Mouse (Mus musculus): ENCODE measurements around the gene Slc12a5. TPM values are rescaled to one million over a fixed set of nuclear protein-coding genes. Genes with fewer than 3 reads are reported as not detected.

The Slc12a5 gene
- polyA plus RNA-seq, 1 experiment, result 1.9 TPM

DNA sequence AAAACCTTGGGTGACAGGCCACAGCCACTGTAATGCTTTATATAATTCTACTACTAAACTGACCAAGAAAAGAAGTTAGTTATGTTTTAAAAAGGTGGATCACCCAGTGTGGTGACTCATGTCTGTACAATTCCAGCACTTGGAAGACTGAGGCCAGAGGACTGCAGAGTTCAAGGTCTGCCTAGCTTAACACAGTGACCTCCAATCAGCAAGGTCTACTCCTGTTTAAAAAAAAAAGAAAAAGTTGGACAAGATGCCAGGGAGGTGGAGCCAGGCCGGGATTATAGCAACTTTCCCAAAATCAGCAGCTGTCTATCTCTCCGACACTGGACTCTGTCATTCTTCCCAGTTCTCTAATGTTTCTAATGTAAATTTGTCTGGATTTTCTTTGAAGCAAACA is 49.0 kb downstream of the Slc12a5 start:
- Histone ChIP-seq H3K27ac (ENCODE audit: insufficient read depth, low read length) (no peak overlapping the region), H3K27me3 (ENCODE audit: control insufficient read depth, insufficient read depth, low read length, poor library complexity, severe bottlenecking) (no peaks in the 10 kb centered on the region), H3K9me3 (replicated peaks; ENCODE audit: control insufficient read depth, insufficient read depth, low read length, poor library complexity, severe bottlenecking) (no peaks in the 10 kb centered on the region), H3K4me1 (ENCODE audit: control insufficient read depth, insufficient read depth, low read length) (no peaks in the 10 kb centered on the region), H3K4me3 (ENCODE audit: low read depth, low read length) (no peak overlapping the region), H3K36me3 (ENCODE audit: control insufficient read depth, insufficient read depth, low read length, poor library complexity, severe bottlenecking) (peaks cover 41% of the 10 kb centered on the region), H3K9ac (ENCODE audit: low read depth, poor library complexity, severe bottlenecking) (no peak overlapping the region)
- TF ChIP-seq POLR2A (IDR thresholded peaks at IDR 0.05; ENCODE audit: insufficient read depth, low read length), result no peak
- no peak for TF ChIP-seq EP300 (IDR thresholded peaks at IDR 0.05; ENCODE audit: insufficient read depth, low read depth, low read length)
- TF ChIP-seq CTCF (IDR thresholded peaks at IDR 0.05; ENCODE audit: low read depth, low read length), result no peak

DNA sequence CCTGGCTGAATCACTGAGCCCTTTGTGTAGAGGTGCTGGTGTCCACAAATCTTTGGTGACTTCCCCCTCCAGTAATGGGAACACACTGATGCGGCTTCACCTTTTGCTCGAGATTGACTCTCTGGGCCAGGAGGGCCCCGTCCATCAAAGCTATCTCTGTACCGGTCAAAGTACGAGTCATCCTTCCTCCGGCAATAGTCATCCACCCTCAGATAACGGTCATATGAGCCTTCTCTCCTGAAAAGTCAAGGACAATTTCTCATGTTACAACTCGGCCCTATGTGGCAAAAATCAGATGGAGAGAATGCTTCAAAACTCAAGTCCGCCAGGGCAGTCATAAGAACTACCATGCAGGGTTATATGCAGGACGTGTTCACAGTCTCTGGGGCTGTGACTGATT is 49.7 kb downstream of the Slc12a5 start:
- Histone ChIP-seq H3K4me1 (ENCODE audit: control insufficient read depth, insufficient read depth, low read length) (no peaks in the 10 kb centered on the region), H3K4me3 (ENCODE audit: low read depth, low read length) (no peak overlapping the region), H3K9ac (ENCODE audit: low read depth, poor library complexity, severe bottlenecking) (no peak overlapping the region), H3K9me3 (replicated peaks; ENCODE audit: control insufficient read depth, insufficient read depth, low read length, poor library complexity, severe bottlenecking) (no peaks in the 10 kb centered on the region), H3K27ac (ENCODE audit: insufficient read depth, low read length) (no peak overlapping the region), H3K27me3 (ENCODE audit: control insufficient read depth, insufficient read depth, low read length, poor library complexity, severe bottlenecking) (no peaks in the 10 kb centered on the region), H3K36me3 (ENCODE audit: control insufficient read depth, insufficient read depth, low read length, poor library complexity, severe bottlenecking) (peaks cover 41% of the 10 kb centered on the region)
- TF ChIP-seq POLR2A (IDR thresholded peaks at IDR 0.05; ENCODE audit: insufficient read depth, low read length) (no peak), EP300 (IDR thresholded peaks at IDR 0.05; ENCODE audit: insufficient read depth, low read depth, low read length) (no peak), CTCF (IDR thresholded peaks at IDR 0.05; ENCODE audit: low read depth, low read length) (no peak)

DNA sequence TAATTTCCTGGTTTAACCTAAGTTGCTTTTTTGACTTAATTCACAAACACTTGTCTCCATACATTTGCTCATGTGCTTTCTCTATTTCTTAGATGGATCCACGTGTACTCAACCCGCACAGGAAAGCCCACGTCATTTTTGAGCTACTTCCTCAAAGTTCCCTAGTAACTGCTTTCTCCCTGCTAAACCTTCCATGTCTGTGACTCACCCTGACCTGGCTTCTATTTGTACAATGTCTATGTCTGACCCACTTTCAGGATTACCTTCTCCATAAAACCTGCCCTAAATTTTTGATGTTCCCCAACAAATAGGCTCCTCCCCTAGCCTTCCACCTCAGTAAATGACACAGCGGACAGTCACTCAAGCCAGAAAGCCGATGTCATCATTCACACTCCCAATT is 54.3 kb downstream of the Slc12a5 start:
- H3K36me3 ChIP-seq (ENCODE audit: control insufficient read depth, insufficient read depth, low read length, poor library complexity, severe bottlenecking), result peaks cover 25% of the 10 kb centered on the region

DNA sequence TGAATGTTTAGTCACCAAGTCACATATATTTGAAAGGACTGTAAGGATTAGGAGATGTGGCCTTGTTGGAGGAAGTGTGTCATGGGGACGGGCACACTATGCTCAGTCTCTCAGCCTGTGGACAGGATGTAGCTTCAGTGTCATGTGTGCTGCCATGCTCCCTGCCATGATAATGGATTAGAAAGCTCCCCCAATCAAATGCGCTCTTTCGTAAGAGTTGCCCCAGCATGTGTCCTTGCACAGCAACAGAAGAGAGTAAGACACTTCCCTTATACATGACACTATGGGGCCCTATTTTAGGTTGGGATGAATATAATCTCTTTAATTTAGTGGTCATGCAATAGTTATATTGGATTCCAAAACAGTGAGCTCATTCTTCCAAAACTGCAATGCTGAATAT is 59.9 kb downstream of the Slc12a5 start:
- TF ChIP-seq POLR2A (IDR thresholded peaks at IDR 0.05; ENCODE audit: insufficient read depth, low read length), result no peak
- no peak for TF ChIP-seq CTCF (IDR thresholded peaks at IDR 0.05; ENCODE audit: low read depth, low read length)
- no peak for TF ChIP-seq EP300 (IDR thresholded peaks at IDR 0.05; ENCODE audit: insufficient read depth, low read depth, low read length)
- no peak overlapping the region for H3K9ac ChIP-seq (ENCODE audit: low read depth, poor library complexity, severe bottlenecking)
- H3K27me3 ChIP-seq (ENCODE audit: control insufficient read depth, insufficient read depth, low read length, poor library complexity, severe bottlenecking), result no peaks in the 10 kb centered on the region
- no peak overlapping the region for H3K4me3 ChIP-seq (ENCODE audit: low read depth, low read length)
- H3K36me3 ChIP-seq (ENCODE audit: control insufficient read depth, insufficient read depth, low read length, poor library complexity, severe bottlenecking), result no peaks in the 10 kb centered on the region
- H3K4me1 ChIP-seq (ENCODE audit: control insufficient read depth, insufficient read depth, low read length), result no peaks in the 10 kb centered on the region
- no peak overlapping the region for H3K27ac ChIP-seq (ENCODE audit: insufficient read depth, low read length)
- no peaks in the 10 kb centered on the region for H3K9me3 ChIP-seq (replicated peaks; ENCODE audit: control insufficient read depth, insufficient read depth, low read length, poor library complexity, severe bottlenecking)

More for the DNA sequence above, 54.3 kb downstream of the Slc12a5 start:
- Histone ChIP-seq H3K27ac (ENCODE audit: insufficient read depth, low read length) (no peak overlapping the region), H3K4me1 (ENCODE audit: control insufficient read depth, insufficient read depth, low read length) (no peaks in the 10 kb centered on the region), H3K27me3 (ENCODE audit: control insufficient read depth, insufficient read depth, low read length, poor library complexity, severe bottlenecking) (no peaks in the 10 kb centered on the region), H3K9ac (ENCODE audit: low read depth, poor library complexity, severe bottlenecking) (no peak overlapping the region), H3K9me3 (replicated peaks; ENCODE audit: control insufficient read depth, insufficient read depth, low read length, poor library complexity, severe bottlenecking) (no peaks in the 10 kb centered on the region), H3K4me3 (ENCODE audit: low read depth, low read length) (no peak overlapping the region)
- no peak for TF ChIP-seq POLR2A (IDR thresholded peaks at IDR 0.05; ENCODE audit: insufficient read depth, low read length)
- no peak for TF ChIP-seq EP300 (IDR thresholded peaks at IDR 0.05; ENCODE audit: insufficient read depth, low read depth, low read length)
- no peak for TF ChIP-seq CTCF (IDR thresholded peaks at IDR 0.05; ENCODE audit: low read depth, low read length)

DNA sequence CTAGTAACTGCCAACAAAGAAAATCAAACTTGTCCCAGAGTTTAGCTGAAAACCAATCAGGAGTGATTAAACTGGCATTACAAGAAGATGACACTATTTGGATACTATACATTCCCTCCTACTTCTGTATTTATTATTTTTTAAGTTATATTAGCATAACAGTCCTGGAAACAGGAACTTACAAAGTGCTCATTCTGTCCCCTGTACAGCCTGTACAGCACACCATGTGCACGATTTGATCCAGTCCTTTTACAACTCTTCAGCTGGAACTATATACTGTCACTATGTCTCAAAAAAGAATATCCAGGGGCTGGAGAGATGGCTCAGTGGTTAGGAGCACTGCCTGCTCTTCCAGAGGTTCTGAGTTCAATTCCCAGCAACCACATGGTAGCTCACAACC is 66.6 kb downstream of the Slc12a5 start:
- H3K27ac ChIP-seq (ENCODE audit: insufficient read depth, low read length), result no peak overlapping the region
- H3K27me3 ChIP-seq (ENCODE audit: control insufficient read depth, insufficient read depth, low read length, poor library complexity, severe bottlenecking), result no peaks in the 10 kb centered on the region
- H3K9ac ChIP-seq (ENCODE audit: low read depth, poor library complexity, severe bottlenecking), result no peak overlapping the region
- no peak for TF ChIP-seq CTCF (IDR thresholded peaks at IDR 0.05; ENCODE audit: low read depth, low read length)
- no peak for TF ChIP-seq EP300 (IDR thresholded peaks at IDR 0.05; ENCODE audit: insufficient read depth, low read depth, low read length)
- no peak for TF ChIP-seq POLR2A (IDR thresholded peaks at IDR 0.05; ENCODE audit: insufficient read depth, low read length)
- no peaks in the 10 kb centered on the region for H3K4me1 ChIP-seq (ENCODE audit: control insufficient read depth, insufficient read depth, low read length)
- H3K4me3 ChIP-seq (ENCODE audit: low read depth, low read length), result no peak overlapping the region
- H3K36me3 ChIP-seq (ENCODE audit: control insufficient read depth, insufficient read depth, low read length, poor library complexity, severe bottlenecking), result no peaks in the 10 kb centered on the region
- H3K9me3 ChIP-seq (replicated peaks; ENCODE audit: control insufficient read depth, insufficient read depth, low read length, poor library complexity, severe bottlenecking), result no peaks in the 10 kb centered on the region

DNA sequence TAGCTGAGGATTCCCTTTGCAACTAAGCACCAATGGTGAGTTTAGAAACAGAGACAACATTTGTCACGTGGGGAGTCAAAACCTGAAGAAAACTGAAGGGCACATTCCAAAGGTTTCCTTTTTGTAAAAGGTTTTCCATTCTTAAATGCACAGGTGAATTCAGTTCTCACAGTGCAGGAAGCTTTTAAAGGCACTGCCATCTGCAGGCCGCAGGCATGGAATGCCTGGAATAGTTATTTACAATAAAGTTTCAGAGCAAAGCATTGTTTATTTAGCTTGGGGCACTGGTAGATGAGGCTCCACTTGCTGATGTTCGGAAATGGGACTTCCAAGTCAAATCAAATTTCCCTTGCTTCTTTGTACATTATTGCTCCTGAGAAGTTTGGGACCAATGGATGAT is 71.9 kb downstream of the Slc12a5 start:
- Histone ChIP-seq H3K4me3 (ENCODE audit: low read depth, low read length) (no peak overlapping the region), H3K4me1 (ENCODE audit: control insufficient read depth, insufficient read depth, low read length) (no peaks in the 10 kb centered on the region)

More for the DNA sequence above, 71.9 kb downstream of the Slc12a5 start:
- Histone ChIP-seq H3K27ac (ENCODE audit: insufficient read depth, low read length) (no peak overlapping the region), H3K36me3 (ENCODE audit: control insufficient read depth, insufficient read depth, low read length, poor library complexity, severe bottlenecking) (no peaks in the 10 kb centered on the region), H3K9me3 (replicated peaks; ENCODE audit: control insufficient read depth, insufficient read depth, low read length, poor library complexity, severe bottlenecking) (no peaks in the 10 kb centered on the region), H3K9ac (ENCODE audit: low read depth, poor library complexity, severe bottlenecking) (no peak overlapping the region), H3K27me3 (ENCODE audit: control insufficient read depth, insufficient read depth, low read length, poor library complexity, severe bottlenecking) (no peaks in the 10 kb centered on the region)
- no peak for TF ChIP-seq CTCF (IDR thresholded peaks at IDR 0.05; ENCODE audit: low read depth, low read length)
- TF ChIP-seq EP300 (IDR thresholded peaks at IDR 0.05; ENCODE audit: insufficient read depth, low read depth, low read length), result no peak
- no peak for TF ChIP-seq POLR2A (IDR thresholded peaks at IDR 0.05; ENCODE audit: insufficient read depth, low read length)
